Mouse (Mus musculus): ENCODE data around the gene Stk11.

DNA sequence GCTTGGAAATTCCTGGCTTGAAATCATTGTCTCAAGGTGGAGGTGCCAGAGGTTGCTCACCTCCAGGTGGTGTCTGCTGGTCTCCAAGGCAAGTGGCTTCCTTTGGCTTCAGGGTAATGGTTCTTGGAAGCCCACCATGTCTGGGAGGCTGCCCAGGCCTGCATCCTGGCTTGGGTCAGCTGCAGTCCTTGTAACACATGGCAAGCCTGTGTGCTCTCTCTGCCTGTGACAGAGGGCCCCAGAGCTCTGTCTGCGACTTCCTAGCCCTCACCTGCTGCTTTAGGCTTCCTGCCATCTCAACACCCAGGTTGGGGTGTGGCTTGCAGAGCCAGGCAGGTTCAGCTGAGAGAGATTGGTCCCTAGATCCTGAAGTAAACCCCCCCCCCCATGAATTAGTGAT is 2.1 kb downstream of the Stk11 start:
- TF ChIP-seq POLR2A (IDR thresholded peaks at IDR 0.05; ENCODE audit: borderline replicate concordance, low read depth, low read length) (no peak), CTCF (IDR thresholded peaks at IDR 0.05; ENCODE audit: low read depth, low read length) (no peak)

All from bone marrow macrophage, adult 2 months (primary cell).